Mouse (Mus musculus) left cerebral cortex, adult 18-20 months (tissue): Measurements from ENCODE around the gene Xrcc1. TPM values are rescaled to one million over a fixed set of nuclear protein-coding genes. Genes with fewer than 3 reads are reported as not detected.
"Not testable (repeated sequence)": the region's sequence is repeated elsewhere in the genome, so short reads cannot be mapped to it uniquely, and the experiment has no call there.

Experiments
- DNase-seq, 2 experiments: peaks; one replicate each; pipeline ENCODE4 v3.0.0; 2021 to 2022; ENCODE audit warnings: low spot score in 2 of 2, mixed read lengths in 1 of 2
- long read RNA-seq, 2 experiments: library from polyadenylated mRNA; stranded (forward); transcript quantifications; one replicate each; pipeline ENCODE4 v2.0.0; 2021
- total RNA-seq, 2 experiments: library from RNA; stranded (reverse); gene quantifications; 2 replicates each; pipeline ENCODE4 v1.2.3; 2021

Xrcc1 gene
- total RNA-seq: 10 to 100 TPM; 36.4 to 40.1 TPM
- long read RNA-seq, experiment 1, transcript Xrcc1-201 (17 exons, 2,155 nt): major isoform, 32 of 47 reads
- long read RNA-seq, experiment 1, partial matches to known transcripts: 4 of 47 reads
- long read RNA-seq, experiment 1, other reads (novel, unspliced or antisense): 11 of 47 reads
- long read RNA-seq, experiment 2, transcript Xrcc1-201 (17 exons, 2,155 nt): major isoform, 24 of 34 reads
- long read RNA-seq, experiment 2, partial matches to known transcripts: 6 of 34 reads
- long read RNA-seq, experiment 2, other reads (novel, unspliced or antisense): 4 of 34 reads

GRCm38 (mm10) chr7:24546068-24546614 is at the start of gene Xrcc1, which contains the start of gene Pinlyp:
TSS of gene Xrcc1 (plus strand) at chr7:24546289.
TSS of gene Pinlyp (minus strand) at chr7:24546118.
- no peak for DNase-seq

GRCm38 (mm10) chr7:24499856-24500577 is 46.1 kb upstream of the Xrcc1 start:
- no peak for DNase-seq

- peak in 1 of 2 experiments; percentile 52 for DNase-seq
These were observed 45.2 kb upstream of the Xrcc1 start for GRCm38 (mm10) chr7:24500929-24501328.

GRCm38 (mm10) chr7:24501492-24501891 is 44.6 kb upstream of the Xrcc1 start:
- peak in 1 of 2 experiments; percentile 50 for DNase-seq

GRCm38 (mm10) chr7:24504004-24504403 is 42.1 kb upstream of the Xrcc1 start:
- no peak for DNase-seq

- DNase-seq: no peak
These were observed 41.2 kb upstream of the Xrcc1 start for GRCm38 (mm10) chr7:24504868-24505267.

GRCm38 (mm10) chr7:24505447-24506064 is 40.5 kb upstream of the Xrcc1 start:
- DNase-seq: no peak

GRCm38 (mm10) chr7:24506065-24506459 is 40.0 kb upstream of the Xrcc1 start:
- no peak for DNase-seq

- DNase-seq: peak in 1 of 2 experiments; percentile 59
These were observed 39.6 kb upstream of the Xrcc1 start for GRCm38 (mm10) chr7:24506476-24506837.

- peak; percentile 75 to 85 for DNase-seq
These were observed 39.0 kb upstream of the Xrcc1 start, which contains the start of gene Zfp428 for GRCm38 (mm10) chr7:24506838-24507725. TSS of gene Zfp428 (plus strand) at chr7:24507006.

- no peak for DNase-seq
These were observed 38.4 kb upstream of the Xrcc1 start for GRCm38 (mm10) chr7:24507726-24508114.

GRCm38 (mm10) chr7:24512355-24512754 is 33.7 kb upstream of the Xrcc1 start, which contains the start of gene AC161166.1:
TSS of gene AC161166.1 (minus strand) at chr7:24512455.
- DNase-seq: no peak

- peak in 1 of 2 experiments; percentile 48 for DNase-seq
These were observed 29.8 kb upstream of the Xrcc1 start for GRCm38 (mm10) chr7:24516319-24516718.

- no peak for DNase-seq
These were observed 29.0 kb upstream of the Xrcc1 start for GRCm38 (mm10) chr7:24517077-24517476.

- DNase-seq: no peak
These were observed 28.4 kb upstream of the Xrcc1 start for GRCm38 (mm10) chr7:24517654-24518053.

- no peak for DNase-seq
These were observed 27.0 kb upstream of the Xrcc1 start for GRCm38 (mm10) chr7:24519130-24519529.

- not testable (repeated sequence) for DNase-seq
These were observed 26.0 kb upstream of the Xrcc1 start for GRCm38 (mm10) chr7:24520054-24520453.

GRCm38 (mm10) chr7:24522805-24523204 is 23.3 kb upstream of the Xrcc1 start:
- DNase-seq: no peak

- DNase-seq: no peak
These were observed 22.4 kb upstream of the Xrcc1 start for GRCm38 (mm10) chr7:24523723-24524122.

- no peak for DNase-seq
These were observed 21.1 kb upstream of the Xrcc1 start for GRCm38 (mm10) chr7:24524978-24525377.
